30 mouse cellular contexts compared by ENCODE assay signal in genomic region chr14:78274851-78275250, GRCm38 (mm10). TPM values are rescaled to one million over a fixed set of nuclear protein-coding genes. Genes with fewer than 3 reads are reported as not detected.
A peak's percentile ranks its signal among the peaks of the same experiment; 100 is the strongest.
DNase-seq lines count a peak whose midpoint lies in the region; ATAC-seq and TF ChIP-seq lines count a peak whose summit lies in the region.
"Had no signal": no experiment of that assay in that cellular context is flagged by ENCODE, and none has a peak within 500 bp of the region (broad histone marks: within the 10 kb centered on the region; RNA-seq: fewer than 3 reads in every experiment).

No protein-coding gene starts in this region.

- H3K4me3 ChIP-seq in left cerebral cortex, adult 2 months: no peak overlapping the region
- no peak overlapping the region for H3K4me3 ChIP-seq in stomach, postnatal 0 days (ENCODE audit: low read depth, low read length)
- H3K4me3 ChIP-seq: embryonic facial prominence, embryonic 10.5 days; embryonic facial prominence, embryonic 13.5 days; erythroblast, embryonic 14.5 days; forebrain, embryonic 12.5 days; forebrain, embryonic 15.5 days; heart, embryonic 12.5 days; heart, embryonic 15.5 days; hindbrain, embryonic 10.5 days; hindbrain, embryonic 13.5 days; intestine, embryonic 15.5 days had no signal

- intact Hi-C loops in left cerebral cortex, adult 2 months (cut with DNase I): loop anchor here (5.0 kb wide), 1 partner anchor 73 kb away; no protein-coding TSS in a partner anchor

- 87% methylated on average over 5 of the region's 5 CpGs for WGBS in stomach, postnatal 0 days

- TF ChIP-seq EP300 in stomach, postnatal 0 days (optimal IDR thresholded peaks at IDR 0.05): no peak

- H3K9ac ChIP-seq in stomach, postnatal 0 days (ENCODE audit: low read length): no peak overlapping the region
- H3K9ac ChIP-seq: embryonic facial prominence, embryonic 13.5 days; forebrain, embryonic 12.5 days; forebrain, embryonic 15.5 days; heart, embryonic 12.5 days; heart, embryonic 15.5 days; hindbrain, embryonic 13.5 days; intestine, embryonic 15.5 days had no signal

- no peaks in the 10 kb centered on the region for H3K36me3 ChIP-seq in stomach, postnatal 0 days (ENCODE audit: control insufficient read depth, insufficient read depth, low read length)
- H3K36me3 ChIP-seq: embryonic facial prominence, embryonic 10.5 days; embryonic facial prominence, embryonic 13.5 days; forebrain, embryonic 12.5 days; forebrain, embryonic 15.5 days; heart, embryonic 12.5 days; heart, embryonic 15.5 days; hindbrain, embryonic 10.5 days; hindbrain, embryonic 13.5 days; intestine, embryonic 15.5 days had no signal

- H3K27me3 ChIP-seq in stomach, postnatal 0 days (ENCODE audit: control insufficient read depth, insufficient read depth, low read length): no peaks in the 10 kb centered on the region
- H3K27me3 ChIP-seq: embryonic facial prominence, embryonic 13.5 days; forebrain, embryonic 15.5 days; heart, embryonic 12.5 days; heart, embryonic 15.5 days; hindbrain, embryonic 13.5 days; intestine, embryonic 15.5 days had no signal

- no peak overlapping the region for H3K4me2 ChIP-seq in stomach, postnatal 0 days (replicated peaks; ENCODE audit: low read depth)
- H3K4me2 ChIP-seq: embryonic facial prominence, embryonic 13.5 days; forebrain, embryonic 12.5 days; forebrain, embryonic 15.5 days; heart, embryonic 12.5 days; heart, embryonic 15.5 days; hindbrain, embryonic 13.5 days; intestine, embryonic 15.5 days had no signal

- 0 out of 2 replicates have a peak overlapping the region, but pooled peaks have one; percentile 8 for H3K27ac ChIP-seq in left cerebral cortex, adult 2 months
- no peak overlapping the region for H3K27ac ChIP-seq in stomach, postnatal 0 days (replicated peaks)
- H3K27ac ChIP-seq: embryonic facial prominence, embryonic 10.5 days; embryonic facial prominence, embryonic 13.5 days; forebrain, embryonic 12.5 days; forebrain, embryonic 15.5 days; heart, embryonic 15.5 days; hindbrain, embryonic 10.5 days; hindbrain, embryonic 13.5 days; intestine, embryonic 15.5 days had no signal

- H3K4me1 ChIP-seq in stomach, postnatal 0 days (replicated peaks; ENCODE audit: control insufficient read depth, insufficient read depth): no peaks in the 10 kb centered on the region
- H3K4me1 ChIP-seq: forebrain, embryonic 12.5 days; forebrain, embryonic 15.5 days; heart, embryonic 12.5 days; heart, embryonic 15.5 days; hindbrain, embryonic 10.5 days; intestine, embryonic 15.5 days had no signal

- H3K9me3 ChIP-seq in stomach, postnatal 0 days (ENCODE audit: control insufficient read depth, low read length): no peaks in the 10 kb centered on the region
- H3K9me3 ChIP-seq: embryonic facial prominence, embryonic 10.5 days; embryonic facial prominence, embryonic 13.5 days; forebrain, embryonic 15.5 days; heart, embryonic 12.5 days; heart, embryonic 15.5 days; hindbrain, embryonic 10.5 days; hindbrain, embryonic 13.5 days; intestine, embryonic 15.5 days had no signal

- ATAC-seq in stomach, postnatal 0 days (ENCODE audit: low FRiP score, low TSS enrichment): 0 out of 2 replicates have a peak, but pooled peaks have one; percentile 32
- ATAC-seq: CD4-positive, CD25-positive, alpha-beta regulatory T cell, adult 4 months; forebrain, embryonic 15.5 days; hindbrain, embryonic 16.5 days; intestine, embryonic 15.5 days had no signal

- no peak for TF ChIP-seq CTCF in left cerebral cortex, adult 2 months (IDR thresholded peaks at IDR 0.05)
- no peak for TF ChIP-seq CTCF in stomach, postnatal 0 days (IDR thresholded peaks at IDR 0.05; ENCODE audit: low read depth)

- peak; percentile 33 to 44 for DNase-seq in cerebellum, postnatal 25 days
- DNase-seq in cerebellum, adult 11-12 months: no peak
- no peak for DNase-seq in left cerebral cortex, adult 2 months (ENCODE audit: extremely low spot score in 1 of 2, low spot score in 2 of 2)
- DNase-seq in left cerebral cortex, adult 18-20 months (ENCODE audit: low spot score in 2 of 2): no peak
- no peak for DNase-seq in stomach, postnatal 0 days (ENCODE audit: low spot score)
- no peak for DNase-seq in embryo, embryonic 10.5 days (ENCODE audit: low spot score)
- DNase-seq: adrenal gland, adult 2 months; adrenal gland, postnatal 14 days; embryo, embryonic 11 days; gastrocnemius, postnatal 25 days; heart, adult 18-20 months; heart, postnatal 10 days; heart, postnatal 36 days had no signal

RNA-seq across cellular contexts. Expression of gene Tnfsf11, which starts 33.0 kb away (rescaled TPM):
- total RNA-seq in left cerebral cortex, adult 2 months (2021): not detected
- not detected for total RNA-seq in left cerebral cortex, adult 18-20 months (2021)
- 0.10 TPM in 1 of 2 replicates, not detected in the other for polyA plus RNA-seq in stomach, postnatal 0 days (2015; fragmentation: Nextera tagmentation; extraction: Ambion mirVana)
- total RNA-seq: adrenal gland, adult 2 months; adrenal gland, postnatal 14 days; adrenal gland, postnatal 4 days; gastrocnemius, adult 8-10 months; gastrocnemius, postnatal 25 days; heart, postnatal 10 days; heart, postnatal 36 days; MEL had no signal
- polyA plus RNA-seq: adrenal gland, adult 2 months; cerebellum, adult 2 months; erythroblast, embryonic 14.5 days; forebrain, embryonic 15.5 days; gonadal fat pad, adult 2 months; hindbrain, embryonic 13.5 days; hindbrain, embryonic 16.5 days had no signal

Comparison
In these comparisons a context has a peak if more than half of its experiments do, and no peak if none do; other contexts are left out.
1. DNase-seq: peak in cerebellum, postnatal 25 days (2 of 2); none in cerebellum, adult 11-12 months (single experiment), left cerebral cortex, adult 2 months (0 of 2), left cerebral cortex, adult 18-20 months (0 of 2), stomach, postnatal 0 days (single experiment) and embryo, embryonic 10.5 days (single experiment).